Mouse (Mus musculus) heart, adult 2 months (tissue): ENCODE data around the gene Slc25a5. TPM values are rescaled to one million over a fixed set of nuclear protein-coding genes. Genes with fewer than 3 reads are reported as not detected.

Experiments
- DNase-seq, 2 experiments: peaks; one replicate each; pipeline ENCODE4 v3.0.0; 2021
- H3K27ac ChIP-seq: fragments of 200-600 bp; 2 replicates; pipeline ENCODE4 v1.8.1; 2022
- H3K27me3 ChIP-seq: fragments of 200-500 bp; 2 replicates; pipeline ENCODE4 v1.6.1; 2012; ENCODE audit warnings: mild to moderate bottlenecking, low read length, inconsistent platforms, mixed read lengths; ENCODE audit not compliant: control insufficient read depth, insufficient read depth
- H3K36me3 ChIP-seq: fragments of 200-500 bp; 2 replicates; pipeline ENCODE4 v1.6.1; 2012; ENCODE audit warnings: low read length, inconsistent platforms; ENCODE audit not compliant: control insufficient read depth, insufficient read depth
- H3K4me1 ChIP-seq: fragments of 200-500 bp; 2 replicates; pipeline ENCODE4 v1.6.1; 2011; ENCODE audit warnings: low read length; ENCODE audit not compliant: control insufficient read depth, insufficient read depth
- H3K4me3 ChIP-seq: fragments of 200-600 bp; 2 replicates; pipeline ENCODE4 v1.8.1; 2022
- H3K79me2 ChIP-seq: fragments of 200-500 bp; replicated peaks from 2 replicates; pipeline ENCODE4 v1.6.1; 2012; ENCODE audit warnings: mild to moderate bottlenecking, inconsistent platforms, low read length, moderate library complexity, mixed read lengths; ENCODE audit not compliant: control insufficient read depth, insufficient read depth
- H3K9ac ChIP-seq: fragments of 200-500 bp; 2 replicates; pipeline ENCODE4 v1.6.1; 2012; ENCODE audit warnings: low read depth, mild to moderate bottlenecking, control low read depth, inconsistent platforms, low read length, mixed read lengths
- CTCF ChIP-seq: fragments of 200-600 bp; IDR thresholded peaks from 2 replicates; pipeline ENCODE4 v1.8.1; 2022; ENCODE audit warnings: antibody characterized with exemption, mild to moderate bottlenecking, moderate library complexity
- EP300 ChIP-seq: fragments of 200-500 bp; IDR thresholded peaks from 2 replicates; pipeline ENCODE4 v1.6.1; 2011; ENCODE audit warnings: low read depth, low read length, control low read depth; ENCODE audit not compliant: insufficient read depth
- POLR2A ChIP-seq: fragments of 200-500 bp; IDR thresholded peaks from 2 replicates; pipeline ENCODE4 v1.6.1; 2011; ENCODE audit warnings: mild to moderate bottlenecking, low read depth, low read length, control low read depth; ENCODE audit not compliant: insufficient read depth
- WGBS: fragments of 180-500 bp; shearing (Covaris S2); methylation state at CpG from one replicate; pipeline ENCODE4 v1.1.7; 2018; 5-methylcytosine and 5-hydroxymethylcytosine counted together
- intact Hi-C: fragments of 180-260 bp; cut with DNase I; formaldehyde crosslinking; loops from one replicate; pipeline ENCODE4 v1.15.1; 2025
- polyA plus RNA-seq: library from polyadenylated mRNA; depleted of rRNA; stranded (reverse); fragments of >200 nt; gene quantifications from 2 replicates; pipeline ENCODE4 v1.2.3, GENCODE M21; 2012
- total RNA-seq, 2 experiments: library from RNA; stranded (reverse); gene quantifications; 2 replicates each; pipeline ENCODE4 v1.2.3; 2021

Gene Slc25a5
- total and polyA plus RNA-seq, 3 experiments, result 352 to 447 (median 425) TPM

DNA sequence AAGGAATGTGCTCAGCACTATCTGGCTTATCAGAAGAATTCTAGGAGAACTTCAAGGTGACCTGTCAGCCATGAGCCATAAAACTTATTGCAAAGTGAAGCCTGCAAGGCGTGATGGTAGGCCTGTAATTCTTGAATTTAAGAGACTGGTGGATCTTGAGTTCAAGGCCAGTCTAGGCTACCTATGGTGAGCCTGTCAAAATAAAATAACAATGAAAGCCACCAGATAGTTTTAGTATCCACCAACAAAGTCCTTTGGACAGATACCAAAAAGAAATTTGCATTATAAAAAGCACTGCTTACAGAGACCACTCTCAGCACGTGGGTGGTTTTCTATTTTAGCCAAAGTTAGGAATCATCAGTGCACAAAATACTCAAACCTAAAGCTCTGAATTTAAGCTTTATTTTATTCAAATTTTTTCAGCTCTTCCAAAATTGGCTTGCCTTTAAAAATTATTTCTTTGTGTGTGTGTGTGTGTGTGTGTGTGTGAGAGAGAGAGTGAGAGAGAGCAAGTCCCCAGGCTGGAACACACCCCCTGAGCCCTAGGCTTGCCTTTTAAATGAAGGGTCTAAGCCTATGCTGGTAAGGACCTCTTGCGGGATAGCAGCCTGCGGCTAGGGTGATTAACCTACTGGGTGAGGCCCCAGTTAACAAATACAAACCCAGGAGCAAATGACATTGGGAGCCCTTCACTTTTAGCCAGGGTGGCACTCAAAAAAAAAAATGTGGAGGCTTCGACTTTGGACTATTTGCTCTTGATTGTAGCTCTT is 10.2 kb downstream of the Slc25a5 start:
- intact Hi-C loops, result no loop called here
- H3K79me2 ChIP-seq, result no peaks in the 10 kb centered on the region
- no peak overlapping the region for H3K9ac ChIP-seq
- no peak overlapping the region for H3K4me3 ChIP-seq
- H3K27ac ChIP-seq, result no peak overlapping the region
- no peak for DNase-seq
- no peaks in the 10 kb centered on the region for H3K4me1 ChIP-seq
- WGBS, result 73% methylated on average over 5 of the region's 5 CpGs
- no peaks in the 10 kb centered on the region for H3K27me3 ChIP-seq
- H3K36me3 ChIP-seq, result no peaks in the 10 kb centered on the region
- TF ChIP-seq EP300 (no peak), POLR2A (no peak), CTCF (no peak)

GRCm38 (mm10) chrX:36807360-36808317 is 12.2 kb downstream of the Slc25a5 start:
- no peaks in the 10 kb centered on the region for H3K27me3 ChIP-seq
- H3K4me3 ChIP-seq, result peak overlapping the region; percentile 41
- TF ChIP-seq EP300 (peak; percentile 59; the same call in 1 of the 2 replicates), POLR2A (peak; percentile 49; the same call in 1 of the 2 replicates), CTCF (peak; percentile 90)
- no peaks in the 10 kb centered on the region for H3K36me3 ChIP-seq
- intact Hi-C loops, result loop anchor here (1.0 kb wide), 1 partner anchor 11 kb away; no protein-coding TSS in a partner anchor
- H3K79me2 ChIP-seq, result no peaks in the 10 kb centered on the region
- no peaks in the 10 kb centered on the region for H3K4me1 ChIP-seq
- peak overlapping the region; percentile 61 for H3K27ac ChIP-seq
- 15% methylated on average over 45 of the region's 45 CpGs for WGBS
- H3K9ac ChIP-seq, result peak overlapping the region; percentile 42; the same call in 1 of the 2 replicates
- peak; percentile 86 to 92 for DNase-seq

GRCm38 (mm10) chrX:36808318-36808683 is 12.8 kb downstream of the Slc25a5 start:
- Histone ChIP-seq H3K9ac (peak overlapping the region; percentile 42; the same call in 1 of the 2 replicates), H3K27me3 (no peaks in the 10 kb centered on the region), H3K4me3 (peak overlapping the region; percentile 41), H3K36me3 (no peaks in the 10 kb centered on the region), H3K27ac (peak overlapping the region; percentile 61), H3K79me2 (no peaks in the 10 kb centered on the region), H3K4me1 (no peaks in the 10 kb centered on the region)
- intact Hi-C loops, result no loop called here
- TF ChIP-seq CTCF, result no peak
- DNase-seq, result no peak
- 35% methylated on average over 6 of the region's 6 CpGs for WGBS

DNA sequence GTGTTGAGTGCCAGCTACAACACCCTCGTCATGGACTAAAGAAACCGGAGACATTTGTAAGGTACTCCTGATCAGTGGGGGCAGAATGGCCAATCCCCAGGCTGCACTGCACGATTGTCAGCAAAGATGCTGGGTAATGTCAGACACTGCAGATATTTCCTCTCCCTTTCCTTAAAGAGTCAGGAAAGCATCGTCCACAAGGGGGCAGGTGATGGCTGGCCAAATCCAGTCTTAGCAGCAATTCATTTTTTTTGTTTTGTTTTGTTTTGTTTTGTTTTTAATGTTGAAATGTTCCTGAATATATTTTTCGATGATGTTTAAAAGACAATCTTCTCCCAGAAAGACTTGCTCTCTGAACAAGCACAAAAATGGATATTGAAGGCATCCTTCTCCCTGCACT is 15.9 kb downstream of the Slc25a5 start:
- intact Hi-C loops, result no loop called here
- Histone ChIP-seq H3K36me3 (no peaks in the 10 kb centered on the region), H3K4me3 (no peak overlapping the region), H3K27me3 (no peaks in the 10 kb centered on the region), H3K4me1 (no peaks in the 10 kb centered on the region), H3K27ac (no peak overlapping the region), H3K9ac (no peak overlapping the region), H3K79me2 (no peaks in the 10 kb centered on the region)
- 35% methylated on average over 5 of the region's 5 CpGs for WGBS
- DNase-seq, result no peak
- TF ChIP-seq CTCF (peak; percentile 66), POLR2A (no peak)

GRCm38 (mm10) chrX:36814161-36814836 is 18.8 kb downstream of the Slc25a5 start:
- Histone ChIP-seq H3K27ac (no peak overlapping the region), H3K79me2 (no peaks in the 10 kb centered on the region), H3K27me3 (no peaks in the 10 kb centered on the region), H3K9ac (no peak overlapping the region), H3K36me3 (no peaks in the 10 kb centered on the region), H3K4me1 (no peaks in the 10 kb centered on the region; the same call in 1 of the 2 replicates), H3K4me3 (no peak overlapping the region)
- DNase-seq, result no peak
- TF ChIP-seq POLR2A (no peak), EP300 (no peak), CTCF (no peak)
- 78% methylated on average over 8 of the region's 8 CpGs for WGBS
- intact Hi-C loops, result no loop called here
